Mouse (Mus musculus) limb, embryonic 12.5 days (tissue): ENCODE measurements around the gene Tbxa2r. TPM values are rescaled to one million over a fixed set of nuclear protein-coding genes. Genes with fewer than 3 reads are reported as not detected.

Source experiments
- ATAC-seq: fragments of 200-750 bp; cut with Nextera tagmentation; 2 replicates; pipeline ENCODE4 v1.8.0; 2017; ENCODE audit warnings: low read depth, moderate TSS enrichment; ENCODE audit not compliant: insufficient number of reproducible peaks, insufficient read depth, low FRiP score, low TSS enrichment
- H3K27ac ChIP-seq: fragments of 300-500 bp; sonication (generic); 2 replicates; pipeline ENCODE4 v1.5.1; 2016; ENCODE audit warnings: mild to moderate bottlenecking, moderate library complexity
- H3K27me3 ChIP-seq: fragments of 300-500 bp; sonication (generic); 2 replicates; pipeline ENCODE4 v1.6.1; 2016; ENCODE audit warnings: mild to moderate bottlenecking, moderate library complexity
- H3K36me3 ChIP-seq: fragments of 300-500 bp; sonication (generic); 2 replicates; pipeline ENCODE4 v1.6.1; 2016; ENCODE audit warnings: mild to moderate bottlenecking, moderate library complexity
- H3K4me1 ChIP-seq: fragments of 300-500 bp; sonication (generic); replicated peaks from 2 replicates; pipeline ENCODE4 v1.6.1; 2016
- H3K4me2 ChIP-seq: fragments of 300-500 bp; sonication (generic); 2 replicates; pipeline ENCODE4 v1.6.1; 2016; ENCODE audit warnings: mild to moderate bottlenecking, moderate library complexity
- H3K4me3 ChIP-seq: fragments of 300-500 bp; sonication (generic); replicated peaks from 2 replicates; pipeline ENCODE4 v1.5.1; 2016; ENCODE audit warnings: mild to moderate bottlenecking
- H3K9ac ChIP-seq: fragments of 300-500 bp; sonication (generic); replicated peaks from 2 replicates; pipeline ENCODE4 v1.6.1; 2016; ENCODE audit warnings: mild to moderate bottlenecking, moderate library complexity
- H3K9me3 ChIP-seq: fragments of 300-500 bp; sonication (generic); 2 replicates; pipeline ENCODE4 v1.6.1; 2016; ENCODE audit warnings: mild to moderate bottlenecking, moderate library complexity
- WGBS: fragments of 180-500 bp; shearing (Covaris S2); methylation state at CpG from one replicate; pipeline ENCODE4 v1.1.7; 2016; 5-methylcytosine and 5-hydroxymethylcytosine counted together
- polyA plus RNA-seq: library from polyadenylated mRNA; unstranded; fragments of >200 nt; fragmentation: Nextera tagmentation; extraction: Ambion mirVana; gene quantifications from 2 replicates; pipeline ENCODE4 v1.2.1, GENCODE M21; 2016

The Tbxa2r gene
- polyA plus RNA-seq, 1 experiment from 2014 or later: 2.2 TPM

- Histone ChIP-seq H3K27me3 (no peaks in the 10 kb centered on the region), H3K27ac (no peak overlapping the region), H3K4me3 (no peak overlapping the region), H3K36me3 (peaks cover 61% of the 10 kb centered on the region), H3K4me1 (peaks cover 25% of the 10 kb centered on the region), H3K4me2 (no peak overlapping the region), H3K9ac (no peak overlapping the region), H3K9me3 (no peaks in the 10 kb centered on the region)
- WGBS: 91% methylated on average over 10 of the region's 10 CpGs
- ATAC-seq: no peak
Observed at GRCm38 (mm10) chr10:81375322-81375721, 46.8 kb downstream of the Tbxa2r start.

- Histone ChIP-seq H3K27me3 (no peaks in the 10 kb centered on the region), H3K27ac (no peak overlapping the region), H3K9ac (peak overlapping the region; percentile 90), H3K36me3 (peaks cover 47% of the 10 kb centered on the region), H3K9me3 (no peaks in the 10 kb centered on the region), H3K4me2 (peak overlapping the region; percentile 90), H3K4me3 (peak overlapping the region; percentile 84), H3K4me1 (peaks cover 25% of the 10 kb centered on the region)
- ATAC-seq: no peak
- 40% methylated on average over 6 of the region's 6 CpGs for WGBS
Observed at GRCm38 (mm10) chr10:81376561-81377361, 48.2 kb downstream of the Tbxa2r start.

- Histone ChIP-seq H3K4me3 (peak overlapping the region; percentile 84), H3K4me2 (peak overlapping the region; percentile 90), H3K27me3 (no peaks in the 10 kb centered on the region), H3K9ac (peak overlapping the region; percentile 90), H3K9me3 (no peaks in the 10 kb centered on the region), H3K4me1 (peaks cover 25% of the 10 kb centered on the region), H3K27ac (0 out of 2 replicates have a peak overlapping the region, but pooled peaks have one; percentile 74), H3K36me3 (peaks cover 41% of the 10 kb centered on the region)
- ATAC-seq: no peak
- 61% methylated on average over 2 of the region's 2 CpGs for WGBS
Observed at GRCm38 (mm10) chr10:81377362-81377664, 48.8 kb downstream of the Tbxa2r start.

- Histone ChIP-seq H3K4me2 (peak within 1 kb of the TSS; percentile 90), H3K9ac (peak within 1 kb of the TSS; percentile 90), H3K27ac (peak within 1 kb of the TSS; percentile 74), H3K4me3 (peak within 1 kb of the TSS; percentile 84), H3K27me3 (no peaks in the 10 kb centered on the region), H3K36me3 (peaks cover 35% of the 10 kb centered on the region), H3K4me1 (peaks cover 25% of the 10 kb centered on the region), H3K9me3 (no peaks in the 10 kb centered on the region)
- peak; percentile 38 for ATAC-seq
- WGBS: under 1% methylated on average over 59 of the region's 59 CpGs
Observed at GRCm38 (mm10) chr10:81377793-81378552, 49.4 kb downstream of the Tbxa2r start, which contains the start of gene Fzr1. TSS of gene Fzr1 (minus strand) at chr10:81378516.

GRCm38 (mm10) chr10:81378553-81379182, 50.1 kb downstream of the Tbxa2r start:
- peak overlapping the region; percentile 74 for H3K27ac ChIP-seq
- peak; percentile 94 for ATAC-seq
- peak overlapping the region; percentile 90 for H3K9ac ChIP-seq
- H3K4me3 ChIP-seq: peak overlapping the region; percentile 84
- peaks cover 28% of the 10 kb centered on the region for H3K36me3 ChIP-seq
- WGBS: 1% methylated on average over 46 of the region's 46 CpGs
- H3K4me2 ChIP-seq: peak overlapping the region; percentile 90
- H3K4me1 ChIP-seq: peaks cover 25% of the 10 kb centered on the region
- H3K9me3 ChIP-seq: no peaks in the 10 kb centered on the region
- H3K27me3 ChIP-seq: no peaks in the 10 kb centered on the region

GRCm38 (mm10) chr10:81379183-81379553, 50.6 kb downstream of the Tbxa2r start:
- WGBS: 61% methylated on average over 3 of the region's 3 CpGs
- H3K4me2 ChIP-seq: peak overlapping the region; percentile 90
- peaks cover 25% of the 10 kb centered on the region for H3K4me1 ChIP-seq
- no peaks in the 10 kb centered on the region for H3K27me3 ChIP-seq
- ATAC-seq: 0 out of 2 replicates have a peak, but pooled peaks have one; percentile 0
- H3K36me3 ChIP-seq: peaks cover 23% of the 10 kb centered on the region
- peak overlapping the region; percentile 73 for H3K27ac ChIP-seq
- H3K9ac ChIP-seq: peak overlapping the region; percentile 55
- H3K9me3 ChIP-seq: no peaks in the 10 kb centered on the region
- H3K4me3 ChIP-seq: peak overlapping the region; percentile 84

GRCm38 (mm10) chr10:81379809-81380378, 51.4 kb downstream of the Tbxa2r start:
- H3K9me3 ChIP-seq: no peaks in the 10 kb centered on the region
- H3K9ac ChIP-seq: no peak overlapping the region
- ATAC-seq: no peak
- H3K4me2 ChIP-seq: no peak overlapping the region
- 91% methylated on average over 6 of the region's 6 CpGs for WGBS
- H3K4me3 ChIP-seq: no peak overlapping the region
- H3K36me3 ChIP-seq: peaks cover 17% of the 10 kb centered on the region
- H3K4me1 ChIP-seq: peaks cover 27% of the 10 kb centered on the region
- H3K27ac ChIP-seq: no peak overlapping the region
- H3K27me3 ChIP-seq: no peaks in the 10 kb centered on the region

GRCm38 (mm10) chr10:81382039-81382438, 53.5 kb downstream of the Tbxa2r start:
- Histone ChIP-seq H3K27ac (0 out of 2 replicates have a peak overlapping the region, but pooled peaks have one; percentile 7), H3K27me3 (no peaks in the 10 kb centered on the region), H3K9ac (no peak overlapping the region), H3K4me1 (peaks cover 21% of the 10 kb centered on the region), H3K4me2 (no peak overlapping the region), H3K36me3 (peaks cover 16% of the 10 kb centered on the region), H3K9me3 (no peaks in the 10 kb centered on the region), H3K4me3 (no peak overlapping the region)
- WGBS: 88% methylated on average over 5 of the region's 5 CpGs
- ATAC-seq: no peak

- WGBS: 8% methylated on average over 54 of the region's 54 CpGs
Observed at GRCm38 (mm10) chr10:81383802-81384604, 55.5 kb downstream of the Tbxa2r start, which contains the start of the genes Dohh and Gm48551. TSS of gene Dohh (plus strand) at chr10:81384428. TSS of gene Gm48551 (plus strand) at chr10:81384466.

GRCm38 (mm10) chr10:81384605-81384982, 56.1 kb downstream of the Tbxa2r start:
- Histone ChIP-seq H3K4me3 (peak overlapping the region; percentile 92), H3K36me3 (peaks cover 41% of the 10 kb centered on the region), H3K27me3 (no peaks in the 10 kb centered on the region), H3K9me3 (no peaks in the 10 kb centered on the region), H3K9ac (peak overlapping the region; percentile 85), H3K4me1 (peaks cover 13% of the 10 kb centered on the region), H3K4me2 (peak overlapping the region; percentile 84), H3K27ac (peak overlapping the region; percentile 79)
- WGBS: under 1% methylated on average over 19 of the region's 19 CpGs
- ATAC-seq: no peak; the same call in 1 of the 2 replicates

More at GRCm38 (mm10) chr10:81383802-81384604, 55.5 kb downstream of the Tbxa2r start, which contains the start of the genes Dohh and Gm48551:
- Histone ChIP-seq H3K4me3 (peak within 1 kb of the TSS; percentile 92), H3K4me1 (peaks cover 16% of the 10 kb centered on the region), H3K9me3 (no peaks in the 10 kb centered on the region), H3K36me3 (peaks cover 35% of the 10 kb centered on the region), H3K4me2 (peak within 1 kb of the TSS; percentile 84), H3K9ac (peak within 1 kb of the TSS; percentile 85), H3K27me3 (no peaks in the 10 kb centered on the region), H3K27ac (peak within 1 kb of the TSS; percentile 79)
- peak; percentile 90 for ATAC-seq
